Mouse (Mus musculus) megakaryocyte, embryonic 14.5 days (primary cell): Measurements from ENCODE around the gene Bzw1. TPM values are rescaled to one million over a fixed set of nuclear protein-coding genes. Genes with fewer than 3 reads are reported as not detected.

Experiments
- H3K27me3 ChIP-seq: replicated peaks from 2 replicates; pipeline ENCODE3; 2012; ENCODE audit warnings: inconsistent platforms
- H3K36me3 ChIP-seq: replicated peaks from 2 replicates; pipeline ENCODE3; 2012; ENCODE audit warnings: low read length, inconsistent platforms, mixed read lengths
- H3K4me1 ChIP-seq: 2 replicates; pipeline ENCODE4 v1.6.1; 2012; ENCODE audit warnings: inconsistent platforms
- H3K4me3 ChIP-seq: replicated peaks from 2 replicates; pipeline ENCODE3; 2012; ENCODE audit warnings: moderate library complexity, mild to moderate bottlenecking, inconsistent platforms
- H3K9me3 ChIP-seq: 2 replicates; pipeline ENCODE4 v1.6.1; 2012; ENCODE audit warnings: inconsistent platforms
- FLI1 ChIP-seq: IDR thresholded peaks from 2 replicates; pipeline ENCODE4 v1.6.1; 2012; ENCODE audit warnings: low read length, inconsistent platforms, mixed read lengths
- GATA1 ChIP-seq: IDR thresholded peaks from 3 replicates; pipeline ENCODE4 v1.6.1; 2012; ENCODE audit warnings: mixed read lengths, low read length, inconsistent platforms, borderline replicate concordance
- polyA plus RNA-seq: library from polyadenylated mRNA; stranded (reverse); fragments of >175 nt; gene quantifications from 2 replicates; pipeline ENCODE4 v1.2.3, GENCODE M21; 2012; ENCODE audit warnings: low replicate concordance; ENCODE audit not compliant: insufficient read depth

Bzw1 gene
- polyA plus RNA-seq, 1 experiment = 3.4 TPM

GRCm38 (mm10) chr1:58416048-58416447 lies 23.4 kb downstream of the Bzw1 start:
- TF ChIP-seq GATA1 = no peak
- TF ChIP-seq FLI1 = no peak
- peaks cover 98% of the 10 kb centered on the region for H3K36me3 ChIP-seq
- no peak overlapping the region for H3K4me3 ChIP-seq
- H3K4me1 ChIP-seq = peaks cover 14% of the 10 kb centered on the region
- no peaks in the 10 kb centered on the region for H3K27me3 ChIP-seq
- no peaks in the 10 kb centered on the region for H3K9me3 ChIP-seq

- no peak for TF ChIP-seq FLI1
- TF ChIP-seq GATA1 = no peak
- peaks cover 31% of the 10 kb centered on the region for H3K4me1 ChIP-seq
- H3K27me3 ChIP-seq = no peaks in the 10 kb centered on the region
- no peaks in the 10 kb centered on the region for H3K9me3 ChIP-seq
- peaks cover 72% of the 10 kb centered on the region for H3K36me3 ChIP-seq
- no peak overlapping the region for H3K4me3 ChIP-seq
Measured at GRCm38 (mm10) chr1:58420032-58420431, 27.3 kb downstream of the Bzw1 start.

GRCm38 (mm10) chr1:58420961-58421360 lies 28.3 kb downstream of the Bzw1 start:
- Histone ChIP-seq H3K9me3 (no peaks in the 10 kb centered on the region), H3K36me3 (peaks cover 66% of the 10 kb centered on the region), H3K4me3 (peak overlapping the region; percentile 76), H3K27me3 (no peaks in the 10 kb centered on the region), H3K4me1 (peaks cover 31% of the 10 kb centered on the region)
- TF ChIP-seq FLI1 (no peak), GATA1 (no peak)

GRCm38 (mm10) chr1:58422879-58423278 lies 30.2 kb downstream of the Bzw1 start:
- Histone ChIP-seq H3K4me3 (peak overlapping the region; percentile 96), H3K27me3 (no peaks in the 10 kb centered on the region), H3K9me3 (no peaks in the 10 kb centered on the region), H3K36me3 (peaks cover 59% of the 10 kb centered on the region), H3K4me1 (peaks cover 31% of the 10 kb centered on the region)
- TF ChIP-seq GATA1 (no peak), FLI1 (no peak)

- Histone ChIP-seq H3K4me1 (peaks cover 31% of the 10 kb centered on the region), H3K27me3 (no peaks in the 10 kb centered on the region), H3K36me3 (peaks cover 56% of the 10 kb centered on the region), H3K4me3 (peak within 1 kb of the TSS; percentile 96), H3K9me3 (no peaks in the 10 kb centered on the region)
- TF ChIP-seq FLI1 = no peak
- no peak for TF ChIP-seq GATA1
Measured at GRCm38 (mm10) chr1:58423371-58424248, 30.9 kb downstream of the Bzw1 start, which contains the start of gene Clk1. Clk1 (minus strand) TSS chr1:58424066.

- H3K36me3 ChIP-seq = peaks cover 56% of the 10 kb centered on the region
- TF ChIP-seq GATA1 (no peak), FLI1 (no peak)
- no peak overlapping the region for H3K4me3 ChIP-seq
- H3K9me3 ChIP-seq = no peaks in the 10 kb centered on the region
- peaks cover 30% of the 10 kb centered on the region for H3K4me1 ChIP-seq
- no peaks in the 10 kb centered on the region for H3K27me3 ChIP-seq
Measured at GRCm38 (mm10) chr1:58424551-58424950, 31.9 kb downstream of the Bzw1 start.

GRCm38 (mm10) chr1:58444691-58445090 lies 52.0 kb downstream of the Bzw1 start:
- peaks cover 78% of the 10 kb centered on the region for H3K4me1 ChIP-seq
- peaks cover 66% of the 10 kb centered on the region for H3K36me3 ChIP-seq
- no peak for TF ChIP-seq GATA1
- TF ChIP-seq FLI1 = no peak
- H3K9me3 ChIP-seq = no peaks in the 10 kb centered on the region
- H3K27me3 ChIP-seq = no peaks in the 10 kb centered on the region
- peak overlapping the region; percentile 97 for H3K4me3 ChIP-seq

GRCm38 (mm10) chr1:58445143-58445722 lies 52.5 kb downstream of the Bzw1 start, which contains the start of the genes Nif3l1 and Ppil3:
Nif3l1 (plus strand) TSS chr1:58445151.
Ppil3 (minus strand) TSS chr1:58445486.
- H3K36me3 ChIP-seq = peaks cover 65% of the 10 kb centered on the region
- peaks cover 78% of the 10 kb centered on the region for H3K4me1 ChIP-seq
- H3K9me3 ChIP-seq = no peaks in the 10 kb centered on the region
- no peaks in the 10 kb centered on the region for H3K27me3 ChIP-seq
- no peak for TF ChIP-seq GATA1
- TF ChIP-seq FLI1 = no peak
- H3K4me3 ChIP-seq = peak within 1 kb of the TSS; percentile 97

- H3K9me3 ChIP-seq = no peaks in the 10 kb centered on the region
- H3K36me3 ChIP-seq = peaks cover 65% of the 10 kb centered on the region
- no peak for TF ChIP-seq GATA1
- TF ChIP-seq FLI1 = no peak
- no peaks in the 10 kb centered on the region for H3K27me3 ChIP-seq
- peak overlapping the region; percentile 97 for H3K4me3 ChIP-seq
- peaks cover 82% of the 10 kb centered on the region for H3K4me1 ChIP-seq
Measured at GRCm38 (mm10) chr1:58445861-58446260, 53.2 kb downstream of the Bzw1 start.

- TF ChIP-seq FLI1 (no peak), GATA1 (no peak)
Measured at GRCm38 (mm10) chr1:58447766-58448165, 55.1 kb downstream of the Bzw1 start.

More at GRCm38 (mm10) chr1:58447766-58448165, 55.1 kb downstream of the Bzw1 start:
- Histone ChIP-seq H3K36me3 (peaks cover 61% of the 10 kb centered on the region), H3K27me3 (no peaks in the 10 kb centered on the region), H3K4me1 (peaks cover 73% of the 10 kb centered on the region), H3K9me3 (no peaks in the 10 kb centered on the region), H3K4me3 (peak overlapping the region; percentile 97)
